Mouse (Mus musculus): Measurements from ENCODE around the gene Snx13. TPM values are rescaled to one million over a fixed set of nuclear protein-coding genes. Genes with fewer than 3 reads are reported as not detected.
A peak's percentile ranks its signal among the peaks of the same experiment; 100 is the strongest.

Snx13 gene
- polyA plus RNA-seq, 1 experiment from 2014 or later: 14.7 TPM

- no peak for DNase-seq (ENCODE audit: low spot score)
- Histone ChIP-seq H3K4me3 (no peak overlapping the region), H3K9me3 (no peaks in the 10 kb centered on the region), H3K36me3 (no peaks in the 10 kb centered on the region), H3K27me3 (ENCODE audit: insufficient read depth, poor library complexity, severe bottlenecking) (no peaks in the 10 kb centered on the region), H3K27ac (no peak overlapping the region), H3K4me1 (replicated peaks) (0 out of 2 replicates have a peak, but pooled peaks cover 7% of the 10 kb centered on the region)
- 83% methylated on average over 4 of the region's 4 CpGs for WGBS
These were observed 114.7 kb downstream of the Snx13 start for GRCm38 (mm10) chr12:35161690-35162089.

GRCm38 (mm10) chr12:35170275-35170674, 123.3 kb downstream of the Snx13 start:
- Histone ChIP-seq H3K27ac (no peak overlapping the region), H3K9me3 (no peaks in the 10 kb centered on the region), H3K27me3 (ENCODE audit: insufficient read depth, poor library complexity, severe bottlenecking) (no peaks in the 10 kb centered on the region), H3K36me3 (no peaks in the 10 kb centered on the region), H3K4me3 (no peak overlapping the region), H3K4me1 (replicated peaks) (0 out of 2 replicates have a peak, but pooled peaks cover 3% of the 10 kb centered on the region)
- DNase-seq (ENCODE audit: low spot score): no peak
- 57% methylated on average over 4 of the region's 4 CpGs for WGBS

GRCm38 (mm10) chr12:35175938-35176337, 129.0 kb downstream of the Snx13 start:
- no peak overlapping the region for H3K27ac ChIP-seq
- no peaks in the 10 kb centered on the region for H3K9me3 ChIP-seq
- H3K27me3 ChIP-seq (ENCODE audit: insufficient read depth, poor library complexity, severe bottlenecking): no peaks in the 10 kb centered on the region
- WGBS: 45% methylated on average over 8 of the region's 8 CpGs
- no peaks in the 10 kb centered on the region for H3K36me3 ChIP-seq
- no peak overlapping the region for H3K4me3 ChIP-seq
- peaks cover 10% of the 10 kb centered on the region for H3K4me1 ChIP-seq (replicated peaks)
- DNase-seq (ENCODE audit: low spot score): no peak

GRCm38 (mm10) chr12:35176628-35177027, 129.6 kb downstream of the Snx13 start:
- H3K9me3 ChIP-seq: no peaks in the 10 kb centered on the region
- H3K27me3 ChIP-seq (ENCODE audit: insufficient read depth, poor library complexity, severe bottlenecking): no peaks in the 10 kb centered on the region
- no peak for DNase-seq (ENCODE audit: low spot score)
- 86% methylated on average over 3 of the region's 3 CpGs for WGBS
- no peaks in the 10 kb centered on the region for H3K36me3 ChIP-seq
- no peak overlapping the region for H3K4me3 ChIP-seq
- peaks cover 10% of the 10 kb centered on the region for H3K4me1 ChIP-seq (replicated peaks)
- H3K27ac ChIP-seq: no peak overlapping the region

GRCm38 (mm10) chr12:35182675-35183074, 135.7 kb downstream of the Snx13 start:
- DNase-seq (ENCODE audit: low spot score): peak; percentile 84
- 22% methylated on average over 3 of the region's 3 CpGs for WGBS
- no peak overlapping the region for H3K27ac ChIP-seq
- no peaks in the 10 kb centered on the region for H3K27me3 ChIP-seq (ENCODE audit: insufficient read depth, poor library complexity, severe bottlenecking)
- H3K9me3 ChIP-seq: no peaks in the 10 kb centered on the region
- H3K36me3 ChIP-seq: no peaks in the 10 kb centered on the region
- H3K4me1 ChIP-seq (replicated peaks): 0 out of 2 replicates have a peak, but pooled peaks cover 4% of the 10 kb centered on the region
- no peak overlapping the region for H3K4me3 ChIP-seq

GRCm38 (mm10) chr12:35184261-35184660, 137.3 kb downstream of the Snx13 start:
- no peaks in the 10 kb centered on the region for H3K27me3 ChIP-seq (ENCODE audit: insufficient read depth, poor library complexity, severe bottlenecking)
- no peaks in the 10 kb centered on the region for H3K36me3 ChIP-seq
- WGBS: 74% methylated on average over 5 of the region's 5 CpGs
- no peak overlapping the region for H3K4me3 ChIP-seq
- 0 out of 2 replicates have a peak, but pooled peaks cover 4% of the 10 kb centered on the region for H3K4me1 ChIP-seq (replicated peaks)
- H3K27ac ChIP-seq: no peak overlapping the region
- DNase-seq (ENCODE audit: low spot score): no peak
- no peaks in the 10 kb centered on the region for H3K9me3 ChIP-seq

- DNase-seq (ENCODE audit: low spot score): peak; percentile 64
- WGBS: 57% methylated on average over 17 of the region's 17 CpGs
- Histone ChIP-seq H3K27ac (0 out of 2 replicates have a peak overlapping the region, but pooled peaks have one; percentile 40), H3K4me3 (peak overlapping the region; percentile 40), H3K4me1 (replicated peaks) (no peaks in the 10 kb centered on the region), H3K36me3 (no peaks in the 10 kb centered on the region), H3K9me3 (no peaks in the 10 kb centered on the region), H3K27me3 (ENCODE audit: insufficient read depth, poor library complexity, severe bottlenecking) (no peaks in the 10 kb centered on the region)
These were observed 144.9 kb downstream of the Snx13 start for GRCm38 (mm10) chr12:35191698-35192425.

- H3K4me1 ChIP-seq (replicated peaks): no peaks in the 10 kb centered on the region
- no peak for DNase-seq (ENCODE audit: low spot score)
- H3K27me3 ChIP-seq (ENCODE audit: insufficient read depth, poor library complexity, severe bottlenecking): no peaks in the 10 kb centered on the region
- 0 out of 2 replicates have a peak overlapping the region, but pooled peaks have one; percentile 40 for H3K27ac ChIP-seq
- WGBS: 33% methylated on average over 2 of the region's 2 CpGs
- H3K9me3 ChIP-seq: no peaks in the 10 kb centered on the region
- H3K36me3 ChIP-seq: no peaks in the 10 kb centered on the region
- H3K4me3 ChIP-seq: peak overlapping the region; percentile 40
These were observed 145.4 kb downstream of the Snx13 start for GRCm38 (mm10) chr12:35192426-35192769.

MicroRNAs within 50 kb of the gene (microRNA counts, 519-probe panel; counts per million panel counts)
- microRNA mmu-miR-680: 1,255 counts per million, percentile 77 among the panel's probes with 10 or more counts

Other genes starting within 250 kb of the Snx13 start
- 8.2 and 10.1 TPM in 2 replicates for gene Hdac9, start 130.1 kb upstream of the Snx13 start, polyA plus RNA-seq (2016; fragmentation: Nextera tagmentation; extraction: Ambion mirVana)
- gene Prps1l1, start 62.4 kb upstream of the Snx13 start, polyA plus RNA-seq (2016; fragmentation: Nextera tagmentation; extraction: Ambion mirVana): not detected in 2 replicates

Measured in hindbrain, embryonic 10.5 days (tissue).